Mouse (Mus musculus) CD8-positive naive resting alpha-beta T cell, adult 2 months (primary cell): ENCODE measurements around the gene Pomgnt1.

Experiments
- DNase-seq, 2 experiments: peaks; one replicate each; pipeline ENCODE4 v3.0.0; 2022; ENCODE audit warnings: low read depth in 2 of 2, low spot score in 2 of 2

Pomgnt1 gene

GRCm38 (mm10) chr4:116137421-116137996 is 13.9 kb downstream of the Pomgnt1 start:
- no peak for DNase-seq

GRCm38 (mm10) chr4:116140801-116141574 is 17.3 kb downstream of the Pomgnt1 start:
- no peak for DNase-seq

- DNase-seq: no peak
Observed at GRCm38 (mm10) chr4:116141736-116142135, 18.1 kb downstream of the Pomgnt1 start.

GRCm38 (mm10) chr4:116142269-116142668 is 18.6 kb downstream of the Pomgnt1 start:
- DNase-seq: no peak

- no peak for DNase-seq
Observed at GRCm38 (mm10) chr4:116143317-116143811, 19.7 kb downstream of the Pomgnt1 start.

- DNase-seq: peak; percentile 27 to 30
Observed at GRCm38 (mm10) chr4:116143891-116144717, 20.5 kb downstream of the Pomgnt1 start.

GRCm38 (mm10) chr4:116149812-116150155 is 26.1 kb downstream of the Pomgnt1 start:
- no peak for DNase-seq

GRCm38 (mm10) chr4:116150156-116150861 is 26.7 kb downstream of the Pomgnt1 start:
- DNase-seq: peak in 1 of 2 experiments; percentile 41

- DNase-seq: no peak
Observed at GRCm38 (mm10) chr4:116150862-116151221, 27.2 kb downstream of the Pomgnt1 start.

- DNase-seq: no peak
Observed at GRCm38 (mm10) chr4:116151238-116151637, 27.6 kb downstream of the Pomgnt1 start, which contains the start of gene Lurap1. Gene Lurap1 (minus strand): TSS chr4:116151338.

GRCm38 (mm10) chr4:116152702-116153101 is 29.1 kb downstream of the Pomgnt1 start:
- no peak for DNase-seq

GRCm38 (mm10) chr4:116157882-116158281 is 34.2 kb downstream of the Pomgnt1 start:
- no peak for DNase-seq

- peak in 1 of 2 experiments; percentile 37 for DNase-seq
Observed at GRCm38 (mm10) chr4:116159912-116160311, 36.3 kb downstream of the Pomgnt1 start.

- no peak for DNase-seq
Observed at GRCm38 (mm10) chr4:116160769-116161168, 37.1 kb downstream of the Pomgnt1 start.

GRCm38 (mm10) chr4:116162142-116162541 is 38.5 kb downstream of the Pomgnt1 start:
- no peak for DNase-seq

GRCm38 (mm10) chr4:116164759-116165554 is 41.3 kb downstream of the Pomgnt1 start:
- DNase-seq: no peak

GRCm38 (mm10) chr4:116165708-116166407 is 42.2 kb downstream of the Pomgnt1 start:
- no peak for DNase-seq

GRCm38 (mm10) chr4:116167404-116167803 is 43.8 kb downstream of the Pomgnt1 start, which contains the start of gene Tspan1:
Gene Tspan1 (minus strand): TSS chr4:116167601.
- no peak for DNase-seq

GRCm38 (mm10) chr4:116168617-116169352 is 45.1 kb downstream of the Pomgnt1 start:
- DNase-seq: peak; percentile 29 to 57
